Mouse (Mus musculus) bone marrow, adult 2 months (tissue): Measurements from ENCODE around the gene Mgam.

Experiments used
- CTCF ChIP-seq: fragments of 200-500 bp; IDR thresholded peaks from 2 replicates; pipeline ENCODE4 v1.5.1; 2011; ENCODE audit warnings: low read length, control low read depth; ENCODE audit not compliant: control insufficient read depth, insufficient read depth
- POLR2A ChIP-seq: fragments of 200-500 bp; IDR thresholded peaks from 2 replicates; pipeline ENCODE4 v1.6.1; 2011; ENCODE audit warnings: low read depth, mild to moderate bottlenecking, control low read depth, low read length, borderline replicate concordance; ENCODE audit not compliant: control insufficient read depth

GRCm38 (mm10) chr6:40778458-40778857 lies 149.8 kb downstream of the Mgam start:
- no peak for TF ChIP-seq CTCF
- no peak for TF ChIP-seq POLR2A
